Mouse (Mus musculus): ENCODE results near the gene Scml4. TPM values are rescaled to one million over a fixed set of nuclear protein-coding genes. Genes with fewer than 3 reads are reported as not detected.

Scml4 gene
- total and polyA plus RNA-seq, 3 experiments = 0.03 to 0.08 TPM; not detected in 1

DNA sequence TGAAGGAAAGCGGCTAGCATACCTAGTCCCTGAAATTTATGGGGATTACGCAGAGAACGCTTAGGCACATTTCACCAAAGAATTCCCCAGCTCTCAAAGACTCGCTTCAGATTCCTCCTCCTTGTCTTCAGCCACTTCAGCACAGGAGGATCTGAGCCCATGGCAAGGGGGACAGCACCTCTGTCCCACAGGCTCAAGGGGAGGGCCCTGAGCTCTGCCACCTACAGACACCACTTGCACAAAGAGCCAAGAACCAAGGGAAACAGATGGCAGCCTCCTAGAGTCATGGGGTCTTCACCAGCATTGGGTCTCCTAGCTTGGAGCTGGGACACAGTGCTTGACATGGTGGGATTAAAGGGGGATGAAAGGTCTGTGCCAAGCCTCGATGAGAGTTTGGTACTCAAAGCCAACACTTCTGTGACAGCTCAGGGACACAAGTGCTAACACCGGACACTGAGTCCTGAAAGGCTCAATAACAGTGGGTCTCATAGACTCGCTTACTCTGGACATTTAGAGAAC is 13.0 kb downstream of the Scml4 start:
- H3K27ac ChIP-seq (ENCODE audit: control insufficient read depth, low read depth, low read length) = no peak overlapping the region
- no peak for DNase-seq (ENCODE audit: low read depth, low spot score)
- H3K4me3 ChIP-seq (ENCODE audit: control insufficient read depth in 1 of 2, insufficient read depth in 1 of 2, low read depth in 2 of 2, low read length in 2 of 2) = no peak overlapping the region
- H3K79me2 ChIP-seq (ENCODE audit: control insufficient read depth, insufficient read depth, low read length, poor library complexity) = no peaks in the 10 kb centered on the region
- no peaks in the 10 kb centered on the region; a peak in 1 of 4 replicates for H3K4me1 ChIP-seq (ENCODE audit: control insufficient read depth in 1 of 2, insufficient read depth in 2 of 2, low read length in 2 of 2)
- no peaks in the 10 kb centered on the region for H3K36me3 ChIP-seq (ENCODE audit: control insufficient read depth in 1 of 2, insufficient read depth in 2 of 2, low read length in 2 of 2)
- H3K27me3 ChIP-seq (ENCODE audit: control insufficient read depth in 1 of 2, insufficient read depth in 2 of 2, low read length in 2 of 2) = 0 out of 4 replicates have a peak, but pooled peaks cover 0 to 1% of the 10 kb centered on the region in 2 experiments
- H3K9ac ChIP-seq (ENCODE audit: control insufficient read depth, low read depth, low read length, poor library complexity, severe bottlenecking) = no peak overlapping the region
- no peaks in the 10 kb centered on the region for H3K9me3 ChIP-seq (replicated peaks; ENCODE audit: insufficient read depth, low read length)
- no peak for TF ChIP-seq SMC3 (IDR thresholded peaks at IDR 0.05; ENCODE audit: low read depth, low read length)
- TF ChIP-seq RAD21 (IDR thresholded peaks at IDR 0.05; ENCODE audit: low read depth, low read length) = no peak
- no peak for TF ChIP-seq NELFE (IDR thresholded peaks at IDR 0.05; ENCODE audit: low read depth, low read length)
- no peak for TF ChIP-seq ZC3H11A (IDR thresholded peaks at IDR 0.05; ENCODE audit: low read depth, low read length)
- no peak for TF ChIP-seq SIN3A (IDR thresholded peaks at IDR 0.05; ENCODE audit: low read length)
- no peak for TF ChIP-seq UBTF (IDR thresholded peaks at IDR 0.05; ENCODE audit: borderline replicate concordance, insufficient read depth, low read depth, low read length)
- no peak for TF ChIP-seq HCFC1 (IDR thresholded peaks at IDR 0.05; ENCODE audit: low read depth, low read length)
- no peak for TF ChIP-seq MYB (IDR thresholded peaks at IDR 0.05; ENCODE audit: low read depth, low read length)
- TF ChIP-seq POLR2AphosphoS2 (IDR thresholded peaks at IDR 0.05; ENCODE audit: low read length) = no peak
- TF ChIP-seq ZNF384 (IDR thresholded peaks at IDR 0.05; ENCODE audit: low read depth, low read length) = no peak
- TF ChIP-seq EP300 (IDR thresholded peaks at IDR 0.05; ENCODE audit: low read depth in 1 of 2, low read length in 2 of 2) = no peak

DNA sequence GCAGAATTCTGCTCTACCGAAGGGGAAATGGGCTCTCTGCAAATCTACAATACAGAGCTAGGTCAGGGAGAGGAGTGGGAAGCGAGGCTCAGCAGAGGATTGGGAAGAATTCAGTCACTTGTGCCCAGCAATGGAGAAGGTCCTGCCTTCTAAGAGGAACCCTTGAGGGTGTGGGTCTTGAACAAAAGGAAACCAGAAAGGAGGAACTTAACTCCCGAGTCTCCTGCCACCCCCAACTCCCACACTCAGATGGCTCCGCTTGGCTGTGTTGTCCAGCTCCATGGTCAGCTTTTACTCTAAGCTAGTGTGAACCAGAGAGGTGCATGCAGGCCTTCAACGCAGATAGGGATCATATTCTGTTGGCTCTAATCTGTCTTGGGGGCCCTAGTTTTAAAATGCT is 16.0 kb downstream of the Scml4 start:
- Histone ChIP-seq H3K9me3 (replicated peaks; ENCODE audit: insufficient read depth, low read length) (no peaks in the 10 kb centered on the region), H3K79me2 (ENCODE audit: control insufficient read depth, insufficient read depth, low read length, poor library complexity) (no peaks in the 10 kb centered on the region), H3K4me3 (ENCODE audit: control insufficient read depth in 1 of 2, insufficient read depth in 1 of 2, low read depth in 2 of 2, low read length in 2 of 2) (no peak overlapping the region), H3K36me3 (ENCODE audit: control insufficient read depth in 1 of 2, insufficient read depth in 2 of 2, low read length in 2 of 2) (no peaks in the 10 kb centered on the region), H3K4me1 (ENCODE audit: control insufficient read depth in 1 of 2, insufficient read depth in 2 of 2, low read length in 2 of 2) (no peaks in the 10 kb centered on the region), H3K27ac (ENCODE audit: control insufficient read depth, low read depth, low read length) (no peak overlapping the region), H3K27me3 (ENCODE audit: control insufficient read depth in 1 of 2, insufficient read depth in 2 of 2, low read length in 2 of 2) (0 out of 4 replicates have a peak, but pooled peaks cover 0 to 1% of the 10 kb centered on the region in 2 experiments), H3K9ac (ENCODE audit: control insufficient read depth, low read depth, low read length, poor library complexity, severe bottlenecking) (no peak overlapping the region)
- no peak for TF ChIP-seq USF1 (IDR thresholded peaks at IDR 0.05; ENCODE audit: low read depth, low read length)
- TF ChIP-seq POLR2AphosphoS5 (IDR thresholded peaks at IDR 0.05; ENCODE audit: borderline replicate concordance, low read depth, low read length) = no peak
- TF ChIP-seq HCFC1 (IDR thresholded peaks at IDR 0.05; ENCODE audit: low read depth, low read length) = no peak
- TF ChIP-seq NRF1 (IDR thresholded peaks at IDR 0.05; ENCODE audit: insufficient read depth, low read depth, low read length, poor library complexity, severe bottlenecking) = no peak
- no peak for TF ChIP-seq NELFE (IDR thresholded peaks at IDR 0.05; ENCODE audit: low read depth, low read length)
- TF ChIP-seq TBP (IDR thresholded peaks at IDR 0.05; ENCODE audit: low read depth, low read length) = 0 out of 2 replicates have a peak, but pooled peaks have one; percentile 25
- no peak for DNase-seq (ENCODE audit: low read depth, low spot score)

All from MEL (cell line).